Mouse (Mus musculus): Measurements from ENCODE around the gene Actrt2.

The Actrt2 gene

DNA sequence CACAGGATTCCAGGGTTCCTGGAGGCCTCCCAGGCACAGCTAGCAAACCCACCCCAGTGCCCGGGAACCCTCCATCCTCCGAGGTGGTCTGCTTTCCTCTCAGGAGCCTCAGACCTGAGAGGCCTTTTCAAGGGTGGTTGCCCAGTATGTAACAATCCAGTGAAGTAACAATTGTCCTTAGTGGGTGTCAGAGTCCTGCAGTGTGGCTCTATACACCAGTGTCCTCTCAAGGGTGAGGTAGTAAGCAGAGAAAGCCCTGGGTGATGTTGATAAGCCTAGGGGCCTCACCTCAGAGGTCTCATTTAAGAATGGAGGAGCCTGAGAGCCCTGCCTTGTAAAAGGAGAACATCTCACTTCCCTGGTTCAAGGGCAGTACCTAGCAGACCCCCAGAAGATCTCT lies at the start of gene Actrt2:
Actrt2 (minus strand) TSS at position 101 of the 400 bp plus-strand sequence.
- DNase-seq (ENCODE audit: low spot score in 2 of 2): no peak

DNA sequence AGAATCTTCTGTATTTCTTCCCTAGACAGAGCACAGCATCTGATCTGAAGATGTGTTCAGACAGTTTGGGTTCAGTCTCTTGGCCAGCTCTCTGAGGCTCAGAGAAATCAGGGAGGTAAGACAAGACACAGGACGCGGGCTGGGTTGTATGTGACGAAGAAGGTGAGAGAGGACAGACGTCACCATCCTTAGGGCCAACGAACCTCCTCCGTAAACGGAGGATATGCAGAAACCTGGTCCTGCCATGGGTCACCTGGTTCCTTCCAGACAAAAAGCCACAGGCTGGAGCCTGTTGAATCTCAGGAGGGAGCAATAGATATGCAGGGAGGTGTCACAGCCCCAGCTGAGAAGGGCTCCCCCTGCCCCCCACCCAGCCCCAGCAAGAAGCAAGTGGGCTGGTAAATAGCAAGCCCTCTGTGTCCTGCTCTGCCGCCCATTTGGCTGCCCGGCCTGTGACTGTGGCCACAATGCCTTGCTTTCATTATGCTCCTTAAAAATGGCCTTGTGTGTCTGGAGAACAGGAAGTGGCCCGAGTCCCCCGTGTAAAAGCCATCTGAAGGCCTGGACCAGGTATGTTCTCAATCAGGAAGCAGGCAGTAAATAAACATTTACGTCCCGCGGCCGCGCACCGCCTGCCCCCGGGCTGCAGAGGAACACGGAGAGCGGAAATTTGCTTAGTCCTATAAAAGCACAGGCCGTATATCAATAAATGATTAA lies 41.9 kb upstream of the Actrt2 start:
- no peak for DNase-seq (ENCODE audit: low spot score in 2 of 2)

- DNase-seq (ENCODE audit: low spot score in 2 of 2): no peak
Observed at GRCm38 (mm10) chr4:154708811-154709210, 41.1 kb upstream of the Actrt2 start.

- DNase-seq (ENCODE audit: low spot score in 2 of 2): no peak
Observed at GRCm38 (mm10) chr4:154708223-154708622, 40.6 kb upstream of the Actrt2 start.

- DNase-seq (ENCODE audit: low spot score in 2 of 2): peak in 1 of 2 experiments; percentile 7
Observed at GRCm38 (mm10) chr4:154707521-154707920, 39.9 kb upstream of the Actrt2 start.

GRCm38 (mm10) chr4:154706442-154706841 lies 38.8 kb upstream of the Actrt2 start:
- DNase-seq (ENCODE audit: low spot score in 2 of 2): no peak

- DNase-seq (ENCODE audit: low spot score in 2 of 2): no peak
Observed at GRCm38 (mm10) chr4:154705681-154706080, 38.0 kb upstream of the Actrt2 start.

GRCm38 (mm10) chr4:154705056-154705455 lies 37.4 kb upstream of the Actrt2 start:
- no peak for DNase-seq (ENCODE audit: low spot score in 2 of 2)

DNA sequence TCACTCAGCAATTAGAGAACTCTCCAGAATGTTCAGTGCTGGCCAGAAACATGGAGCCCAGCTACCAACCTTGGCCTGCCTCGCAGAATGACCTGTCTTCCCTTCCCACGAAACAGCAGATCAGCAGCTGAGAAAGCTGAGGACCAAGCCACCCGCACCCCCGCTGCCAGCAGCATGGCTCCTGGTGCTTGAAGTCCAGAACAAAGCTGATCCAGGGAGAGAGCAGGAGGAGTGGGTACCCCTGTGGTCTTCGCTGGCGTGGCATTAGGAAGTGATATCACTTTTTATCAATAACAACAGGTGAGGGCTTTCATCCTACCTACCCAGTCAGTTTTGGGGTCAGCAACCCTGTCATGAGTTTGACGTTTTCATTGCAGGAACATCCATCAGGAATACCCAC lies 36.9 kb upstream of the Actrt2 start:
- no peak for DNase-seq (ENCODE audit: low spot score in 2 of 2)

GRCm38 (mm10) chr4:154703426-154704070 lies 35.9 kb upstream of the Actrt2 start:
- no peak for DNase-seq (ENCODE audit: low spot score in 2 of 2)

- no peak for DNase-seq (ENCODE audit: low spot score in 2 of 2)
Observed at GRCm38 (mm10) chr4:154702931-154703330, 35.3 kb upstream of the Actrt2 start.

- DNase-seq (ENCODE audit: low spot score in 2 of 2): no peak
Observed at GRCm38 (mm10) chr4:154702186-154702585, 34.5 kb upstream of the Actrt2 start.

- DNase-seq (ENCODE audit: low spot score in 2 of 2): peak; percentile 68 to 79
Observed at GRCm38 (mm10) chr4:154700921-154701412, 33.3 kb upstream of the Actrt2 start.

DNA sequence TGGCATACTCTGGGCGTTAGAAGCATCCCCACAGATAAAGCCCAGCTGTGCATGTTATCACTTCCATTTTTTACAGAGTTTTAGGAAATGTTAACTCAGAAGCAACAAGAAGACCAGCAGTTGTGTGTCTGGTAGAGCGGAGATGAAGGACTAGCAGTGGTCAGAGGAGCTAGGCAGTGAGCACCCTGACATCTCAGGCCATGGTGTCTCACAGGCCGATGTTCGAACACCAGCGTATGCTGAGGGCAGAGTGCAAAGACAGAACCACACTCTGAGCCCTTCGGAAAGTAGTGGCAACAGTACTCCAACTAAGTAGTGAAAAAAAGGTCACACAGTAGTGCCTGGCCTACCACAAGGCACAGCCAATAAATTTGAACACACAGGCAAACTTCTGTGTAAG lies 32.8 kb upstream of the Actrt2 start:
- no peak for DNase-seq (ENCODE audit: low spot score in 2 of 2)

DNA sequence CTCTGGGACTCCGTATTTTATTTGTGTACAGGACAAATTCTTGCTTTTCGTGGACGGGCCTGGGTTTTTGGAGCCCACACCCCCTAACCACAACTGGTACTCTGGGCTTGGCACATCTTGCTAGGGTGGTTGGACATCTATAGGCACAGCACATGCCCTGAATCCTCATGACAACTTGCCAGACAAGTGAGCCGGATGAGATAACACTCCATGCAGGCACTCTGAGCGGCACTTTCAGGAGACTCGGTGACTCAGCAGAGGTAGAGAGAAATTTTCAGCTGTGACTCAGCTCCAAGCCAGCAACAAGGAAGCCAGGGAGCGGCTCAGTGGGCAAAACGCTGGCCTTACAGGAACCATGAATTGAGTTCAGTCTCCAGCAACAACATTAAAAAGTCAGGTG lies 31.6 kb upstream of the Actrt2 start:
- peak in 1 of 2 experiments; percentile 17 for DNase-seq (ENCODE audit: low spot score in 2 of 2)

DNA sequence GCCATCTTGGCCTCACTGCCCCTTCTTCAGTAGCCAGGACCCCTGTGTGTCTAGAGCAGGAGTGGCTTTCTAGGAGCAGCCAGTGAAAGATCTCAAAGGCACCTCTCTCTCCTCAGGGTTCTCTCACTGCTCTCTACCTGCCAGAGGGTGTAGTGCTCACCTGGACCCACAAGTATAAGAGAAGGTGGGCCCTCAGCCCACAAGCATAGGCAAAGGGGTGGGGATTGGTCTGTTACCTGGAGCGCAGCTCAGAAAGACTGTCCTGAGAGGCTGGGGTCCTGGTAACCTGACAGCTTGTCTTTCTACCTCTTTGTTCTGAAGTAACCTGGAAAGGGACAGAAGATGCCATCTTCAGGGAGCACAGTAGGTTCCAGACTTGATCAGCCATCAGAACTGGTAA lies 31.0 kb upstream of the Actrt2 start:
- DNase-seq (ENCODE audit: low spot score in 2 of 2): no peak

GRCm38 (mm10) chr4:154698021-154698590 lies 30.4 kb upstream of the Actrt2 start:
- no peak for DNase-seq (ENCODE audit: low spot score in 2 of 2)

DNA sequence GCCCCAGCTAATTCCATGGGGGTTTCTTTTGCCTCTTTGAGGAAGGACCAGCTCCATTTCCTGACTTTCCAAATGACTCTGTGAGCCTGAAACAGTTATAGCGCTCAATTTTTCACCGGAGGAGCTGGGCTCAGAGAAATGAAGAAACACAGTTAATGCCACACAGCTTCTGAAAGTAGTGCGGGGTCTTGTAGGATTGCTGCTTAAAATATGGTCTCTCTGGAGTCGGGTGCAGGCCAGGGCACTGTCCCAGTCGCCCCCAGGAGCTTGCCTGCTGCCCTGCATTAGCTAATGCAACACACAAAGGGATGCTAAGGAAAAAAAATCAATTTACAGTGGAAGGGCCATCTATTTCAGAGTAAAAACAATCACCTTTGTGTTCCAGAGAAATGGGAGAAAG lies 29.8 kb upstream of the Actrt2 start:
- DNase-seq (ENCODE audit: low spot score in 2 of 2): no peak

GRCm38 (mm10) chr4:154696552-154696951 lies 28.9 kb upstream of the Actrt2 start:
- DNase-seq (ENCODE audit: low spot score in 2 of 2): no peak

GRCm38 (mm10) chr4:154696146-154696545 lies 28.5 kb upstream of the Actrt2 start:
- no peak for DNase-seq (ENCODE audit: low spot score in 2 of 2)

DNA sequence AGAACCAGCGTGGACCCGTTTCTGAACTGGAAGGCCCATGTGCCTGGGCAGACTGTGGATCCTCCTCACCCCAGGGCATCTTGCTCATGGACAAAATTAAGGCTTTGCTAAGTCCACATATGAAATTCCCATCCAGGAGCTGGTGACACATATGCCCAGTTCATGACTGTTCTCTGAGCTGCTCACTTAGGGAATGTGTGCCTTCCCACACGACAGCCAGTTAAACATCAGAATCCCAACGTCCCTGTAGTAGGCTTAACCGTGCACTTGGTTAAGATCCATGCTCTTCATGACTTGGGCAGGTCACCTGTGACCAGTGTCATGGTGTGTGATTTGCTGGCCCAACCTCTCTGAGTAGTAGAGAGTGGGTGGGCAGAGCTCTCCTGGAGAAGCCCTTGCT lies 26.7 kb upstream of the Actrt2 start:
- no peak for DNase-seq (ENCODE audit: low spot score in 2 of 2)

DNA sequence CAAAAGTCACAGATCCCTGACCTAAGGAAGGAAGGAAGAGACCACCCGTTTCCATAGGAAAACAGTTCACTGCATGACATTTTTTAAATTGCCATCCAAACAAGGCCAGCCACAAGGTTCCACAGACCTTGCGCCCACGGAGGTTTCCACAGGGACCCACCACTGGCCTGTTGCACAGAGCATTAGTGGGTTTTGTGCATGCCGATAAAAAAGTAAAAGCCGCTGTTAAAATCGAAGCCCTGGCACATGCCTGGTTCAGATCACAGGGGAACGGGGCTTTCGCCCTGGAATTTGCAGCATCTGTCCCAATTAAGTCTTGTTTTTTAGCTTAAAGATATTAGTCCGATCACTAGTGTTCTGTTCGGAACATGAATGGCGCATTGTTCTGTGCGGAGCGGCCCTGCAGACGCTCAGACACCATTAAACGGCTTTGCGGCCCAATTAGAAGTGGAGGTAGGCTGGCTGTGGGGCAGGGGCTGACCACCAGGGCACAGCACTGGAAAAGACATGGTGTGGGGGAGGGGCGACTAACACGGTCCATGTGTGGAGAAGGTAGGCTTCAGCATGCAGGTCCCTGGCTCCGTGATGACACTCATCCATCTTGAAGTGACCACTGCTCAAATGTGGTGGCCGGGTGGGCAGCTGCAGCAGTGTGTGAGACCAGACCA lies 25.8 kb upstream of the Actrt2 start:
- no peak for DNase-seq (ENCODE audit: low spot score in 2 of 2)
